Mouse (Mus musculus): ENCODE measurements around the gene Rab6a. TPM values are rescaled to one million over a fixed set of nuclear protein-coding genes. Genes with fewer than 3 reads are reported as not detected.
A peak's percentile ranks its signal among the peaks of the same experiment; 100 is the strongest.

Rab6a gene
- total and polyA plus RNA-seq, 2 experiments: 13.5 to 30.4 TPM

DNA sequence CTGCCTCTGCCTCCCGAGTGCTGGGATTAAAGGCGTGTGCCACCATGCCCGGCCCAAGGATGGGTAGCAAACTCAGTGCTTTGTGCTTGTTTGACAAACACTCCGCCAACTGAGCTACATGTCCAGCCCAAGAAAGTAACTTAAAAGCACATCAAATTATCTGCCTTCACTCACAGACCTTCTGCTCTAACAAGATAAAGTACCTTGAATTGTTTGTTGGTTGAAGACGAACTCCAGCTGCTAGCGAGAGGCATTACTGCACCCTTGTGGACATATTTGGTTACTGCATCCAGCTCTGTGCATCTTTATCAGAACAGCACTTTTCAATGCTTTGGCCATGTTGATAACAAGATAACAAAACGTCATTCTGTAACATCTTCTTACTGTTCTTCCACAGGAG lies 77.3 kb downstream of the Rab6a start:
- no peaks in the 10 kb centered on the region for H3K79me2 ChIP-seq (ENCODE audit: control insufficient read depth, insufficient read depth, low read length)
- peak; percentile 45 for DNase-seq (ENCODE audit: extremely low read depth, low read depth, low spot score)
- no peaks in the 10 kb centered on the region for H3K4me1 ChIP-seq (ENCODE audit: control insufficient read depth, insufficient read depth, low read length)
- H3K27ac ChIP-seq (replicated peaks; ENCODE audit: insufficient read depth, low read depth, low read length): no peak overlapping the region
- TF ChIP-seq POLR2A (IDR thresholded peaks at IDR 0.05; ENCODE audit: extremely low read depth, insufficient read depth, low read length) (no peak), CTCF (IDR thresholded peaks at IDR 0.05; ENCODE audit: low read depth, low read length) (peak; percentile 59)
- no peak overlapping the region for H3K9ac ChIP-seq (ENCODE audit: low read depth, low read length)
- H3K27me3 ChIP-seq (ENCODE audit: control insufficient read depth, insufficient read depth, low read length): no peaks in the 10 kb centered on the region
- H3K36me3 ChIP-seq (ENCODE audit: control insufficient read depth, insufficient read depth, low read length): no peaks in the 10 kb centered on the region
- no peak overlapping the region for H3K4me3 ChIP-seq (ENCODE audit: insufficient read depth, low read depth, low read length)
- 51% methylated on average over 7 of the region's 7 CpGs for WGBS

DNA sequence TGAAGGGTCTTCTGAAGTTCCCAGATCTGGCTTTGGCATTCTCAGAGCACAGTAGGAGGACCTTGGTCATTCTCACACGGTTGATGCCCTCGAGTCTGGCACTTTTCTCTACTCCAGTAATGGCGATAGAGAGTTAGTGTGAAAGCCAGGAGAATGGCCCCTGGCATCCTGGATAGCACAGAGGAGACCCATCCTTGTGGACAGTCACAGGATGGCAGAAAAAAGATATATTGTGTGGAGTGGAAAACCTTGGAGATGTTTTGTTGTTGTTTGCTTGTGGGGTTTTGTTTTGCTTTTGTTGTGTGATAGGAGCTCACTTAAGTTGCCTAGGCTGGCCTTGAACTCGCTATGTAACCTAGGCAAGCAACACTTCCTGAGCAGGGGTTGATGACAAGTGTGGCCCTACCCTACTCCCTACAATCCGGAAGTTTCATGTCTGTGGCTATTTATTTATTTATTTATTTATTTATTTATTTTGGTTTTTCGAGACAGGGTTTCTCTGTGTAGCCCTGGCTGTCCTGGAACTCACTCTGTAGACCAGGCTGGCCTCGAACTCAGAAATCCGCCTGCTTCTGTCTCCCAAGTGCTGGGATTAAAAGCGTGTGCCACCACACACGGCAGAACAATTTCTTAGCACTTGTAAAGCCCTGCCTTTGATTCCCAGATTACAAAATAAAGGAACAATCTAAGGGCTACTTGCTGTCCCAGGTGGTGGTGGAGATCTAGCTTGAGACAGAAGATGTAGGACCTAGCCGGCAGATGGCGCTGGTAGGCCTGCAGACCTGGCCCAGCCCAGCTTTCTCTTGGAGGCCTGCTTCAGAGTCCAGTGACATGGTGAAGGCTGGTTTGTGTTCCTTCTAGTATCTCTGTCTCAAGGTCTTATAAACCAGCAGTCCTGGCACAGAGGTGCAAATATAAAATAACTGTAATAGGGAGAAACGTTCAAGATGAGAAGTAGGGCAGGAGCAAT lies 78.1 kb downstream of the Rab6a start:
- peak; percentile 96 for TF ChIP-seq CTCF (IDR thresholded peaks at IDR 0.05; ENCODE audit: low read depth, low read length)
- no peak for TF ChIP-seq POLR2A (IDR thresholded peaks at IDR 0.05; ENCODE audit: extremely low read depth, insufficient read depth, low read length)
- Histone ChIP-seq H3K4me3 (ENCODE audit: insufficient read depth, low read depth, low read length) (no peak overlapping the region), H3K4me1 (ENCODE audit: control insufficient read depth, insufficient read depth, low read length) (no peaks in the 10 kb centered on the region), H3K36me3 (ENCODE audit: control insufficient read depth, insufficient read depth, low read length) (no peaks in the 10 kb centered on the region), H3K9ac (ENCODE audit: low read depth, low read length) (no peak overlapping the region), H3K79me2 (ENCODE audit: control insufficient read depth, insufficient read depth, low read length) (no peaks in the 10 kb centered on the region), H3K27me3 (ENCODE audit: control insufficient read depth, insufficient read depth, low read length) (no peaks in the 10 kb centered on the region), H3K27ac (replicated peaks; ENCODE audit: insufficient read depth, low read depth, low read length) (no peak overlapping the region)
- WGBS: 41% methylated on average over 13 of the region's 13 CpGs
- DNase-seq (ENCODE audit: extremely low read depth, low read depth, low spot score): peak; percentile 49

DNA sequence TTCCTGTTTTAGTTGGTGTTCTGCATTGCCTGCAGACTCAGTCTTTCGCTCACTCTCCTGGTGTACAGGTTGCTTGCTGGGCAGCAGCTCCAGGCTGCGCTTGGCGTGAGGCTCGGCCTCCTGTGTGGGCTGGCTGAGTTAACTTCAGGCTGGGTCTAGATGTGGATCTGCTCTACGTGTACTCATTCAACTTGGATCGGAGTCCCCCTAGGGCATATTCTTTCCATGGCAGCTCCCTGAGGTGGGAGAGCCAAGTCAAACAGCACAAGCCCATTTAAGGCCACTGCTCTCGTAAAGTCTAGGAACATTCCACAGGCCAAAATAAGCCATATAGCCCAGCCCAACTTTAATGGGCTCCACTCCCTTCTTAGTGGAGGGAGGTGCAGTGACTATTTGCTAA lies 81.3 kb downstream of the Rab6a start:
- no peaks in the 10 kb centered on the region for H3K4me1 ChIP-seq (ENCODE audit: control insufficient read depth, insufficient read depth, low read length)
- H3K4me3 ChIP-seq (ENCODE audit: insufficient read depth, low read depth, low read length): no peak overlapping the region
- DNase-seq (ENCODE audit: extremely low read depth, low read depth, low spot score): no peak
- WGBS: 85% methylated on average over 7 of the region's 7 CpGs
- H3K27ac ChIP-seq (replicated peaks; ENCODE audit: insufficient read depth, low read depth, low read length): no peak overlapping the region
- H3K9ac ChIP-seq (ENCODE audit: low read depth, low read length): no peak overlapping the region
- H3K27me3 ChIP-seq (ENCODE audit: control insufficient read depth, insufficient read depth, low read length): no peaks in the 10 kb centered on the region
- no peaks in the 10 kb centered on the region for H3K36me3 ChIP-seq (ENCODE audit: control insufficient read depth, insufficient read depth, low read length)
- TF ChIP-seq CTCF (IDR thresholded peaks at IDR 0.05; ENCODE audit: low read depth, low read length) (no peak), POLR2A (IDR thresholded peaks at IDR 0.05; ENCODE audit: extremely low read depth, insufficient read depth, low read length) (no peak)
- no peaks in the 10 kb centered on the region for H3K79me2 ChIP-seq (ENCODE audit: control insufficient read depth, insufficient read depth, low read length)

Other genes starting within 250 kb of the Rab6a start
- 4.5 and 5.9 TPM in 2 replicates for gene C2cd3, start 235.2 kb upstream of the Rab6a start, total RNA-seq (2014; rRNA removed)
- gene C2cd3, start 235.2 kb upstream of the Rab6a start, polyA plus RNA-seq (2012; rRNA removed): 5.1 TPM in 2 replicates
- 9.8 and 10.9 TPM in 2 replicates for gene Ppme1, start 235.1 kb upstream of the Rab6a start, total RNA-seq (2014; rRNA removed)
- gene Ppme1, start 235.1 kb upstream of the Rab6a start, polyA plus RNA-seq (2012; rRNA removed): 55.2 and 59.1 TPM in 2 replicates
- gene Ucp3, start 134.4 kb upstream of the Rab6a start, total RNA-seq (2014; rRNA removed): not detected in 2 replicates
- gene Ucp3, start 134.4 kb upstream of the Rab6a start, polyA plus RNA-seq (2012; rRNA removed): not detected in 2 replicates
- 12.2 and 17.5 TPM in 2 replicates for gene Ucp2, start 114.1 kb upstream of the Rab6a start, total RNA-seq (2014; rRNA removed)
- 27.9 and 45.2 TPM in 2 replicates for gene Ucp2, start 114.1 kb upstream of the Rab6a start, polyA plus RNA-seq (2012; rRNA removed)
- 0.27 and 0.55 TPM in 2 replicates for gene Dnajb13, start 92.5 kb upstream of the Rab6a start, total RNA-seq (2014; rRNA removed)
- 0.29 and 0.30 TPM in 2 replicates for gene Dnajb13, start 92.5 kb upstream of the Rab6a start, polyA plus RNA-seq (2012; rRNA removed)
- 4.3 and 10.7 TPM in 2 replicates for gene Coa4, start 70.3 kb upstream of the Rab6a start, total RNA-seq (2014; rRNA removed)
- gene Coa4, start 70.3 kb upstream of the Rab6a start, polyA plus RNA-seq (2012; rRNA removed): 8.9 and 11.6 TPM in 2 replicates
- gene Mrpl48, start 891 bp downstream of the Rab6a start, total RNA-seq (2014; rRNA removed): 24.6 and 29.1 TPM in 2 replicates
- 9.4 and 9.5 TPM in 2 replicates for gene Mrpl48, start 891 bp downstream of the Rab6a start, polyA plus RNA-seq (2012; rRNA removed)
- 10.4 and 22.3 TPM in 2 replicates for gene Plekhb1, start 55.0 kb downstream of the Rab6a start, total RNA-seq (2014; rRNA removed)
- gene Plekhb1, start 55.0 kb downstream of the Rab6a start, polyA plus RNA-seq (2012; rRNA removed): 37.6 and 41.4 TPM in 2 replicates
- gene Fam168a, start 99.2 kb downstream of the Rab6a start, total RNA-seq (2014; rRNA removed): 7.4 and 11.5 TPM in 2 replicates
- 32.0 and 38.5 TPM in 2 replicates for gene Fam168a, start 99.2 kb downstream of the Rab6a start, polyA plus RNA-seq (2012; rRNA removed)

Data from liver, adult 2 months (tissue).